Mouse (Mus musculus): ENCODE data around the gene Dpep2nb.

- TF ChIP-seq POLR2A (IDR thresholded peaks at IDR 0.05; ENCODE audit: insufficient read length, low read depth) (no peak), POLR2AphosphoS2 (IDR thresholded peaks at IDR 0.05; ENCODE audit: insufficient read length, low read depth) (no peak), MYOG (IDR thresholded peaks at IDR 0.05; ENCODE audit: control insufficient read depth in 1 of 3, insufficient read depth in 1 of 3, insufficient read length in 2 of 3, low read depth in 2 of 3) (no peak), REST (IDR thresholded peaks at IDR 0.05; ENCODE audit: insufficient read depth, insufficient read length) (no peak), USF1 (IDR thresholded peaks at IDR 0.05; ENCODE audit: low read depth) (no peak), MAX (IDR thresholded peaks at IDR 0.05; ENCODE audit: low read depth) (no peak), E2F4 (IDR thresholded peaks at IDR 0.05; ENCODE audit: insufficient read depth) (no peak)
Observed at GRCm38 (mm10) chr8:106052510-106053089, 46.8 kb upstream of the Dpep2nb start.
